Mouse (Mus musculus) midbrain, embryonic 13.5 days (tissue): ENCODE measurements around the gene Myoz1. TPM values are rescaled to one million over a fixed set of nuclear protein-coding genes. Genes with fewer than 3 reads are reported as not detected.

Experiments used
- ATAC-seq: fragments of 200-750 bp; cut with Nextera tagmentation; 2 replicates; pipeline ENCODE4 v1.8.0; 2017; ENCODE audit warnings: mild to moderate bottlenecking, moderate TSS enrichment, moderate library complexity
- H3K27ac ChIP-seq: fragments of 300-500 bp; sonication (generic); 2 replicates; pipeline ENCODE4 v1.5.1; 2015; ENCODE audit warnings: inconsistent platforms, mild to moderate bottlenecking, moderate library complexity
- H3K27me3 ChIP-seq: fragments of 300-500 bp; sonication (generic); 2 replicates; pipeline ENCODE4 v1.6.1; 2015; ENCODE audit warnings: mild to moderate bottlenecking, inconsistent platforms
- H3K36me3 ChIP-seq: fragments of 300-500 bp; sonication (generic); 2 replicates; pipeline ENCODE4 v1.6.1; 2015; ENCODE audit warnings: mild to moderate bottlenecking, inconsistent platforms
- H3K4me1 ChIP-seq: fragments of 300-500 bp; sonication (generic); replicated peaks from 2 replicates; pipeline ENCODE4 v1.6.1; 2015; ENCODE audit warnings: inconsistent platforms
- H3K4me2 ChIP-seq: fragments of 300-500 bp; sonication (generic); replicated peaks from 2 replicates; pipeline ENCODE4 v1.6.1; 2015; ENCODE audit warnings: moderate library complexity, mild to moderate bottlenecking, inconsistent platforms
- H3K4me3 ChIP-seq: fragments of 300-500 bp; sonication (generic); replicated peaks from 2 replicates; pipeline ENCODE4 v1.5.1; 2015; ENCODE audit warnings: mild to moderate bottlenecking, inconsistent platforms
- H3K9ac ChIP-seq: fragments of 300-500 bp; sonication (generic); replicated peaks from 2 replicates; pipeline ENCODE4 v1.6.1; 2015; ENCODE audit warnings: mild to moderate bottlenecking, inconsistent platforms
- H3K9me3 ChIP-seq: fragments of 300-500 bp; sonication (generic); 2 replicates; pipeline ENCODE4 v1.6.1; 2016; ENCODE audit warnings: mild to moderate bottlenecking, inconsistent platforms
- WGBS: fragments of 180-500 bp; shearing (Covaris S2); methylation state at CpG from one replicate; pipeline ENCODE4 v1.1.7; 2015; 5-methylcytosine and 5-hydroxymethylcytosine counted together
- polyA plus RNA-seq: library from polyadenylated mRNA; unstranded; fragments of >200 nt; fragmentation: Nextera tagmentation; extraction: Ambion mirVana; gene quantifications from 2 replicates; pipeline ENCODE4 v1.2.1, GENCODE M21; 2015

Myoz1 gene
- polyA plus RNA-seq, 1 experiment from 2014 or later = not detected

DNA sequence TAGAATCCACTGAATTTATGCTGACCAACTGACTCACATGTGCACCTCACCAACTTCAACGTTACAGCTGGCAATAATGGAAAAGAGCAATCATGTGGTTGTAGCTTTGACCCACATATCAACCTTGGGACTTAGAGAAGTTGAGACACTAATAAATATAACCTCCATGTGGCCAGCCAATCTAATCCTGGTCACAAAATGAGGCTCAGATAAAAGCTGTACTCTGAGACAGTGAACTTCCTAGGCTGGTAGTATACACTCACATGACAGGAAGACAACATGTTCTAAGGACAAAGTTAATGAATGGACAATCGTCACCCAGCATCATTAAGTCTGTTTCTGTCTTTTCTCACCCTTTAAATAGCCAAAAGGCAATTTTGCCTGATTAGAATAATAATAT is 29.9 kb downstream of the Myoz1 start:
- no peak overlapping the region for H3K27ac ChIP-seq
- no peak overlapping the region for H3K4me3 ChIP-seq
- H3K9me3 ChIP-seq = no peaks in the 10 kb centered on the region
- no peak for ATAC-seq
- 91% methylated on average over 2 of the region's 2 CpGs for WGBS
- H3K4me2 ChIP-seq = no peak overlapping the region
- no peaks in the 10 kb centered on the region for H3K36me3 ChIP-seq
- H3K4me1 ChIP-seq = no peaks in the 10 kb centered on the region
- no peak overlapping the region for H3K9ac ChIP-seq
- no peaks in the 10 kb centered on the region for H3K27me3 ChIP-seq

DNA sequence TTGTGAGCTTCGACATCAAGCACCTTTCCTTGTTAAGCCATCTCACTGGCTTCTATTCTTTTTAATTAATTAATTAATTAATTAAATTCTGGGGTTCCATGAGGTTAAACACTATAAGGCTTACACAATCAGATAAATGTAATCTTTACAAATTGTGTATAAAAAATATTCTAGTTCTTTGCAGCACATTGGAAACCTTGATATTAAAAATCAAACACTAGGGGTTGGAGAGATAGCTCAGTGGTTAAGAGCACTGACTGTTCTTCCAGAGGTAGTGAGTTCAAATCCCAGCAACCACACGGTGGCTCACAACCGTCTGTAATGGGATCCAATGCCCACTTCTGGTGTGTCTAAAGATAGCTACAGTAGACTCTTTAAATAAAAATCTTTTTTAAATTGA is 33.4 kb downstream of the Myoz1 start:
- Histone ChIP-seq H3K27me3 (no peaks in the 10 kb centered on the region), H3K9me3 (no peaks in the 10 kb centered on the region), H3K4me1 (no peaks in the 10 kb centered on the region), H3K4me2 (no peak overlapping the region), H3K36me3 (peaks cover 5% of the 10 kb centered on the region; the same call in 1 of the 2 replicates), H3K9ac (no peak overlapping the region), H3K4me3 (no peak overlapping the region), H3K27ac (no peak overlapping the region)
- ATAC-seq = no peak
- WGBS = 92% methylated on average over 3 of the region's 3 CpGs

DNA sequence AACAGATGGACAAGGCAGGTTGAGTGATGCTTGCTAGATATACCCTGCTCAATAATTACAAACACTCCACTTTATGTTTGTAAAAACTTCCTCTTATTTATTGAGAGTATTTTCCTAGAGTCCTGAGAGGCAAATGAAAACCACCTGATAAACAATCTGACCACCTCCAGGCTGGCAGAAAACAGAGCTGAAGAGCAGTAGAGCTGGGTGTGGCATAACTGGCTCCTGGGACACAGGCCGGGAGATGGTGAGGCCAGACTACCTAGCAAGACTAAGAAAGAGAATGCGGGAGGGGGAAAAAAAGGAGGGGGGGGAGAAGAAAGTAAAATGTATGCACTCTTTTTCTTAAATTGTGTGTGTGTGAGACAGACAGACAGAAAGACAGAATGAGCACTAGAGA is 33.9 kb downstream of the Myoz1 start:
- Histone ChIP-seq H3K4me1 (no peaks in the 10 kb centered on the region), H3K27me3 (no peaks in the 10 kb centered on the region), H3K4me2 (no peak overlapping the region), H3K4me3 (no peak overlapping the region), H3K36me3 (peaks cover 5% of the 10 kb centered on the region; the same call in 1 of the 2 replicates), H3K9me3 (no peaks in the 10 kb centered on the region), H3K27ac (no peak overlapping the region), H3K9ac (no peak overlapping the region)
- WGBS = 91% methylated on average over 2 of the region's 2 CpGs
- ATAC-seq = no peak

DNA sequence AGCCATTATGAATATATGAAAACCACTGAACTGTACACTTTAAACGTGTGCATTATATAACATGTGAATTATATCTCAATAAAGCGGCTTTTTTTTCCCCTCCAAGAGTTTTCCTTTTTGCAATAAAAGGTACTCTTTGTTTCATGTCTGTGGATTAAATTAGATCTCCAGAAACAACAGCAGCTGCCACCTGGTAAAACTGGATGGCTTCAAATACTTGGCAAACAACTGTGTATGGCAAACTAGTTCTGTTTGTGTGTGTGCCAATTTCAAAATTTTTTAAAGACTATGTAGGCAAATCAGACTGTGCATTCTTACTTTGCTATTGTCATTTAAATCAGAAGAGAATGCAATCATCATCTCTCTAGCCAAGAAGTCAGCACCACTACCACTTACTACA is 34.4 kb downstream of the Myoz1 start:
- H3K36me3 ChIP-seq = peaks cover 5% of the 10 kb centered on the region; the same call in 1 of the 2 replicates
- H3K9ac ChIP-seq = no peak overlapping the region
- ATAC-seq = no peak
- H3K27ac ChIP-seq = no peak overlapping the region
- H3K4me1 ChIP-seq = no peaks in the 10 kb centered on the region
- no peak overlapping the region for H3K4me2 ChIP-seq
- no peaks in the 10 kb centered on the region for H3K27me3 ChIP-seq
- WGBS = 92% methylated on average over 2 of the region's 2 CpGs
- no peaks in the 10 kb centered on the region for H3K9me3 ChIP-seq
- H3K4me3 ChIP-seq = no peak overlapping the region

DNA sequence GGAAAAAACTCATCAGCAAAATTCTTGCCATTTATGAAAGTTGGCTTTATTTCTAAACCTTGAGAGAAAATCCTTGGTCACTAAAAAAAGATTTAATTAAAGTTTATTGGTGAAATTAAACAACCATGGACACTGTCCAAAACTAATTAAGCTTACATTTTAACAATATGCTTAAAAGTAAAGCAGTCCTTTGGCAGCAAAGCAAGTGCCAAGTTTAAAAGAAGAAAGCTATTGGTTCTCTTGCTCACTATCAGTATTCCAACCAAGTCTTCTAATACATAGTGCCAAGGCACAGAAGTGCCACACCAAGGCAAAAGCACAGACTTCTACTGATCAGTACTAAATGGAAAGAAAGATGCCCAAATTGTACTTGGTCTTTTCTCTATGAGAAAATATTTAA is 37.2 kb downstream of the Myoz1 start:
- Histone ChIP-seq H3K4me3 (no peak overlapping the region), H3K36me3 (peaks cover 5% of the 10 kb centered on the region; the same call in 1 of the 2 replicates), H3K4me1 (0 out of 2 replicates have a peak, but pooled peaks cover 3% of the 10 kb centered on the region), H3K27ac (no peak overlapping the region), H3K27me3 (no peaks in the 10 kb centered on the region), H3K4me2 (no peak overlapping the region), H3K9me3 (no peaks in the 10 kb centered on the region), H3K9ac (no peak overlapping the region)
- ATAC-seq = no peak

DNA sequence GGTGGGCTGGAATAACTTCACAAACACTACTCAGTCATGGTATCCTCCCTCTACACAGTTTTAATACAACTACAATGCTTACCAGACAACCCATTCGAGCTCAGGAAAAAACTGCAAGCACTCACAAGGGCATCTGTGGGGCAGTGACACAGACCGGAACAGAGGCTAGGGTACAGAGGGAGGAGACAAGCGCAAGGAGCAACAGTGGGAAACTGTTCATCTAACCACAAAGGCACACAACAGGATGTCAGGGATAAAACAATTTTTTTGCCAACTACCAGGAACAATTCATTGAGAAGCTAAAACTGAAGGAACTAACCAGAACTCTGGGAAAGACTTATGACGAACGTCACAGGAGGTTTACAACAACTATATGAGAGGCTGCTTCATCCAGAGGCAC is 38.1 kb downstream of the Myoz1 start:
- no peak overlapping the region for H3K4me2 ChIP-seq
- H3K4me1 ChIP-seq = 0 out of 2 replicates have a peak, but pooled peaks cover 3% of the 10 kb centered on the region
- 83% methylated on average over 5 of the region's 5 CpGs for WGBS
- H3K4me3 ChIP-seq = no peak overlapping the region
- peaks cover 5% of the 10 kb centered on the region; the same call in 1 of the 2 replicates for H3K36me3 ChIP-seq
- no peak for ATAC-seq
- no peaks in the 10 kb centered on the region for H3K9me3 ChIP-seq
- no peaks in the 10 kb centered on the region for H3K27me3 ChIP-seq
- H3K27ac ChIP-seq = no peak overlapping the region
- no peak overlapping the region for H3K9ac ChIP-seq

DNA sequence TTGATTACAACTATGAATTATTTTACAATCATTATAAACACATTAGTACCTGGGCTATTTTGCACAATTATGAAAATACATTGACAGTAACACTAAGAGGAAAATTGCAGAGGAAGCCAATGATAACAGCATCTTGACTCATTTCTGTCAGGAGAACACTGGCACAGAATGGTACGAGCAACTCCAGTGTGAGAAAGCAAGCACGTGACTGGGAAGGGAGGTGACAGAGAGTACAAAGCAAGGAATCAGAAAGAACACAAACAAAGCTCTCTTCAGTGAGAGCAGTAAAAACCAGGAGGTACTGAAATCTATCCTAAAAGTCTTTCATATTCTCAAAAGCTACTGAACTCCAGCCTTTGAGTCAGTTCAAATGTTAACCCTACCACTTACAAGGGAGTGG is 39.9 kb downstream of the Myoz1 start:
- Histone ChIP-seq H3K27ac (no peak overlapping the region), H3K4me1 (0 out of 2 replicates have a peak, but pooled peaks cover 3% of the 10 kb centered on the region), H3K9me3 (no peaks in the 10 kb centered on the region), H3K27me3 (no peaks in the 10 kb centered on the region), H3K9ac (no peak overlapping the region), H3K4me2 (no peak overlapping the region), H3K4me3 (no peak overlapping the region), H3K36me3 (peaks cover 5% of the 10 kb centered on the region; the same call in 1 of the 2 replicates)
- ATAC-seq = no peak
- 40% methylated on average over 2 of the region's 2 CpGs for WGBS

DNA sequence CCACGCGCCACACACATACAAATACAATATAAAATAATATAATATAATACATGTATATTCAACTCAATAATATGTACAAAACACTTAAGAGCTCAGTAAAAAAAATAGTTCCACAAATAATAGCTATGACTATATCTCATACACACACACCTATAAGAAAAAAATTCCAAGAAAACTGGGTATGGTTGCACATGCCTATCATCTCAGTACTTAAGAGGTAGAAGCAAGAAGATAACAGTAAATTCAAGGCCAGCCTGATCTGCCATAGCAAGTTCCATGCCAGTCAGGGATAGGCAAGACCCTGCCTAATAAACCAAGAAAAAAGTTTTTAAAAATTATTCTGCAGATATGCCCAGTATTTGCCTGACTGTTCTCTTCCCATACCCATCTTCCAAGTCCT is 41.3 kb downstream of the Myoz1 start:
- WGBS = 98% methylated on average over 2 of the region's 2 CpGs

DNA sequence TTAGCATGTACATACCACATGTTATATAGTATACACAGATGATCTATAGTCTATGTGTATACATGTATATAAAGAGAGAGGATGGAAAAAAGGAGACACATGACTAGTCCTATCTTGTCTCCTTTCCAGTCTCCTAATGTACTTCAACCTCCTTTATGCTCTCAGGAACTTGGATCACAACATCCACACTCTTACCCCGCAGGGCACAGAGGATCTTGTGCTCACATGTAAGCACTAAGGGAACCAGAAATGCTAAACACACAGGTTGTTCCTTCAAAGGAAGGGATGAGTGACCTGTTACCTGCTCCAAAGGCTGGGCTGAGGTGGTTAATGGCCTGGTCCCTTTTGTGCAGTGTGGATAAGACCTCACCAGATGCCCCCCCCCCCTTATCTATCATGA is 43.5 kb downstream of the Myoz1 start:
- 91% methylated on average over 1 of the region's 1 CpGs for WGBS
- H3K4me3 ChIP-seq = no peak overlapping the region
- no peaks in the 10 kb centered on the region for H3K36me3 ChIP-seq

More for the DNA sequence above, 41.3 kb downstream of the Myoz1 start:
- H3K27me3 ChIP-seq = no peaks in the 10 kb centered on the region
- ATAC-seq = no peak
- H3K27ac ChIP-seq = no peak overlapping the region
- no peak overlapping the region for H3K4me2 ChIP-seq
- H3K9me3 ChIP-seq = no peaks in the 10 kb centered on the region
- no peak overlapping the region for H3K9ac ChIP-seq
- H3K4me1 ChIP-seq = 0 out of 2 replicates have a peak, but pooled peaks cover 3% of the 10 kb centered on the region
- no peak overlapping the region for H3K4me3 ChIP-seq
- peaks cover under 1% of the 10 kb centered on the region; the same call in 1 of the 2 replicates for H3K36me3 ChIP-seq

DNA sequence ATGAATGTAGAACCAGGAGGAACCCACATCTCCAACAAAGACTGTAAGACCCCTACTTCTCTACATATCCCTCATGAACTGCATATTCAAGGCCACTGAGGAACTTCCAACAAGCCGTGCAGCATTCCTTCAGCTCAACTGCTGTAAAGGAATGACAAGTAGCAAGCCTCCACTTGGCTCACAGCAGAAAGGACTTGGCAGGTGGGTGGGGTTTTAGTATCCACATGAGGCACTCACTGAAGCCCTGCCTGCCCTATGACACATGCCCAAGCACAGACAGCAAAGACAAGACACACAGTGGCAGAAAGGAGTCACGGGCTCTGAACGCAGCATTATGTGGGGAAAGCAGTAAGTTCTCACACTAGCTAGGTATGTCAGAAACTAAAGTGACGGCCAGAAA is 46.2 kb downstream of the Myoz1 start:
- Histone ChIP-seq H3K4me3 (no peak overlapping the region), H3K27me3 (no peaks in the 10 kb centered on the region), H3K4me2 (no peak overlapping the region), H3K4me1 (no peaks in the 10 kb centered on the region), H3K36me3 (peaks cover 10% of the 10 kb centered on the region), H3K9me3 (no peaks in the 10 kb centered on the region), H3K9ac (no peak overlapping the region), H3K27ac (no peak overlapping the region)
- 90% methylated on average over 4 of the region's 4 CpGs for WGBS
- no peak for ATAC-seq

More for the DNA sequence above, 43.5 kb downstream of the Myoz1 start:
- Histone ChIP-seq H3K27me3 (no peaks in the 10 kb centered on the region), H3K27ac (no peak overlapping the region), H3K4me2 (no peak overlapping the region), H3K9me3 (no peaks in the 10 kb centered on the region), H3K4me1 (0 out of 2 replicates have a peak, but pooled peaks cover 3% of the 10 kb centered on the region), H3K9ac (no peak overlapping the region)
- ATAC-seq = no peak

DNA sequence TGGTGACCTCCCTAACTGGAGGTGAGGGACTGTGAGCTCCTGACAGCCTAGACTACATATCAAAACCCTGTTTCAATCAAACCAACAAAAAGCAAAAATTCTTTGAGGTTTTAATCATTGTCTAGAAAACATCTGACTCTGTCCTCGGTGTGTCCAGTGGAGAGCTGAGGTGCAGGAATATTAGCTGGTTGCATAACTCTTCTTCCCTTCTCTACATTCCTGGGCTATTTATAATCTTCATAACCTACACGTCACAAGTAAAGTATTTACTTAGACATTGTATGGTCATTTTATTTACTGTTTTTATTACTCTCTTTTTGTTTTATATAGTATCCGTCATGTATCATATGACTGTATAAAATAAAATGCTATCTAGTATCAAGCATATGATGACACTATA is 46.8 kb downstream of the Myoz1 start:
- no peak overlapping the region for H3K4me3 ChIP-seq
- no peak for ATAC-seq
- WGBS = 94% methylated on average over 3 of the region's 3 CpGs
- H3K4me2 ChIP-seq = no peak overlapping the region
- no peaks in the 10 kb centered on the region for H3K27me3 ChIP-seq
- peaks cover 10% of the 10 kb centered on the region for H3K36me3 ChIP-seq
- H3K4me1 ChIP-seq = no peaks in the 10 kb centered on the region
- no peak overlapping the region for H3K9ac ChIP-seq
- no peak overlapping the region for H3K27ac ChIP-seq
- no peaks in the 10 kb centered on the region for H3K9me3 ChIP-seq

DNA sequence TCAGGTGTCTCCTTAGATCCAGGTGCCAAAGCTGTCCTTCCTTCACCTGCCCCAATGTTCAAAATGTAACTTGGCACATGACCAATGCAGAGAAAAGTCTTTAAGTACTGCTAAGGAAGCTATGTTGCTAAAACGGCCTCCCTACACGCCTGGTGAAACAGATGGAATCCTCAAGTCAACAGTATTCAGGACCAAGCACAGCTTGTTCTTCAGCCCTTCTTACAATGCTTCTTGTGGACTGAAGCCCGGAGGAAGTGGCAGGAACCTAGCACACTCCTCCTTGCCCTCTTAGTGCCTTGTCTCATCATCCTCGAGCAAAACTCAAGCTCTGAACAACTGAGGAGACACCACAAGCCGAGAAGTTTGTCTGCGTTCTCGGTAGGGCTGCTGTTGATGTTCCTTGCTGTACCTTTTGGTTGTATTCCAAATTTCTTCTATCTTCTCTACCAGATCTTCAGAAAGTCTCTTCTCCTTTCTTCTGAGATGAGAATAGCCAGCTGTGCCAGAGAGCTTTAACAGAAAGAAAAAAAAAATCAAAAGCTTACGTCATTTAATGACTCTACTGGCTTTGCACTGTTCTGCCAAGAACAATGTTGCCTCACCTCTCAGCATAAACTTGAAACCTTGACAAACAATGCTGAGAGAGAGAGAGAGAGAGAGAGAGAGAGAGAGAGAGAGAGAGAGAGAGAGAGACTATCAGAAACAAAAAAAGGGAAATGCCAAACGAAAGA is 48.8 kb downstream of the Myoz1 start:
- Histone ChIP-seq H3K4me1 (no peaks in the 10 kb centered on the region), H3K36me3 (peaks cover 10% of the 10 kb centered on the region), H3K27ac (no peak overlapping the region), H3K9me3 (no peaks in the 10 kb centered on the region), H3K27me3 (no peaks in the 10 kb centered on the region), H3K4me3 (no peak overlapping the region), H3K4me2 (no peak overlapping the region), H3K9ac (no peak overlapping the region)
- WGBS = 87% methylated on average over 9 of the region's 9 CpGs
- ATAC-seq = no peak

DNA sequence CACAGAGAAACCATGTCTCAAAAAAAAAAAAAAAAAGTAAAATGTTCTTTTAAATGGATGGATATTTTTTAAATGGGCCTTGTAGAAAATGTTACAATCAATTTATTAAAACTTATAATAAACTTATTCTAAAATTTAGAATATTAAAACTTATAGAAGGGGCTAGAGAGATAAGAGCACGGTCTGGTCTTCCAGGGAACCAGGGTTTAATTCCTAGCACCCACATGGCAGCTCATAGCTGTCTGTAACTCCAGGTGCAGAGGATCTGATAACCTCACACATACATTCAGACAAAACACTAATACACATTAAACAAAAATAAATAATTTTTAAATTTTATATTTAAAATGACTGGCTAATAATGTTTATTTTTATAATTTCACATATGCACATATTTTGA is 55.1 kb downstream of the Myoz1 start:
- H3K4me3 ChIP-seq = no peak overlapping the region

More for the DNA sequence above, 55.1 kb downstream of the Myoz1 start:
- no peak overlapping the region for H3K4me2 ChIP-seq
- no peak overlapping the region for H3K27ac ChIP-seq
- H3K9me3 ChIP-seq = no peaks in the 10 kb centered on the region
- WGBS = 98% methylated on average over 1 of the region's 1 CpGs
- peaks cover 2% of the 10 kb centered on the region; the same call in 1 of the 2 replicates for H3K36me3 ChIP-seq
- H3K9ac ChIP-seq = no peak overlapping the region
- ATAC-seq = no peak
- 0 out of 2 replicates have a peak, but pooled peaks cover under 1% of the 10 kb centered on the region for H3K4me1 ChIP-seq
- no peaks in the 10 kb centered on the region for H3K27me3 ChIP-seq
